Mouse (Mus musculus) G1E (cell line): ENCODE measurements around the gene Gli1. TPM values are rescaled to one million over a fixed set of nuclear protein-coding genes. Genes with fewer than 3 reads are reported as not detected.
A peak's percentile ranks its signal among the peaks of the same experiment; 100 is the strongest.
"Not testable (repeated sequence)": the region's sequence is repeated elsewhere in the genome, so short reads cannot be mapped to it uniquely, and the experiment has no call there.

Source experiments
- ATAC-seq: 2 replicates; pipeline ENCODE4 v1.8.0; 2016; ENCODE audit warnings: mild to moderate bottlenecking; ENCODE audit not compliant: insufficient number of reproducible peaks, poor library complexity, low FRiP score, severe bottlenecking; ENCODE audit errors: extremely low read depth
- DNase-seq: peaks from one replicate; pipeline ENCODE4 v3.0.0; 2012; ENCODE audit warnings: low spot score
- H3K27me3 ChIP-seq: 2 replicates; pipeline ENCODE4 v1.6.1; 2012; ENCODE audit warnings: mild to moderate bottlenecking, low read length, inconsistent platforms; ENCODE audit not compliant: insufficient read depth
- H3K36me3 ChIP-seq: replicated peaks from 2 replicates; pipeline ENCODE3; 2012; ENCODE audit warnings: mild to moderate bottlenecking, inconsistent platforms
- H3K4me1 ChIP-seq: 2 replicates; pipeline ENCODE4 v1.6.1; 2012; ENCODE audit warnings: low read depth, low read length, inconsistent platforms, mixed read lengths; ENCODE audit not compliant: insufficient read depth
- H3K4me3 ChIP-seq: 2 replicates; pipeline ENCODE4 v1.5.1; 2012; ENCODE audit warnings: low read depth, mild to moderate bottlenecking, inconsistent platforms, low read length, moderate library complexity, mixed read lengths
- H3K9me3 ChIP-seq: replicated peaks from 2 replicates; pipeline ENCODE4 v1.6.1; 2012; ENCODE audit warnings: inconsistent platforms
- CTCF ChIP-seq: IDR thresholded peaks from 2 replicates; pipeline ENCODE4 v1.5.1; 2012; ENCODE audit warnings: low read depth, low read length, inconsistent platforms, mixed read lengths
- GATA1 ChIP-seq: IDR thresholded peaks from 2 replicates; pipeline ENCODE4 v1.6.1; 2012; ENCODE audit warnings: borderline replicate concordance, low read length, inconsistent platforms, mixed read lengths
- GATA2 ChIP-seq: IDR thresholded peaks from 2 replicates; pipeline ENCODE4 v1.6.1; 2012; ENCODE audit warnings: low read depth, low read length, inconsistent platforms, borderline replicate concordance
- POLR2AphosphoS5 ChIP-seq: IDR thresholded peaks from 2 replicates; pipeline ENCODE4 v1.6.1; 2012; ENCODE audit warnings: low read depth, low read length, inconsistent platforms; ENCODE audit not compliant: insufficient replicate concordance
- TAL1 ChIP-seq: conservative IDR thresholded peaks from 2 replicates; pipeline ENCODE4 v1.6.1; 2012; ENCODE audit warnings: low read depth, low read length, inconsistent platforms, mixed read lengths
- polyA plus RNA-seq: library from polyadenylated mRNA; stranded (reverse); fragments of >175 nt; gene quantifications from 2 replicates; pipeline ENCODE4 v1.2.3, GENCODE M21; 2012
- total RNA-seq, 2 experiments: library from RNA; stranded (forward) in 1 of 2; stranded (reverse) in 1 of 2; fragments of 200-1000 nt in 1 of 2; fragments of >200 nt in 1 of 2; fragmentation: Nextera tagmentation in 1 of 2; gene quantifications; 2 replicates each; pipeline ENCODE4 v1.2.3; 2014 to 2017

Gene Gli1
- total and polyA plus RNA-seq, 3 experiments: 0.11 to 0.23 (median 0.18) TPM

- Histone ChIP-seq H3K36me3 (peaks cover 17% of the 10 kb centered on the region), H3K4me1 (peaks cover 75% of the 10 kb centered on the region), H3K27me3 (no peaks in the 10 kb centered on the region), H3K9me3 (peaks cover 4% of the 10 kb centered on the region; the same call in 1 of the 2 replicates), H3K4me3 (no peak overlapping the region)
- no peak for DNase-seq
- ATAC-seq: peak; percentile 93
- no peak for TF ChIP-seq POLR2AphosphoS5
- TF ChIP-seq GATA1: no peak
- 0 out of 2 replicates have a peak, but pooled peaks have one; percentile 26 for TF ChIP-seq GATA2
- TF ChIP-seq TAL1: peak; percentile 30; the same call in 1 of the 2 replicates
These were observed 24.5 kb downstream of the Gli1 start for GRCm38 (mm10) chr10:127317277-127317676.

GRCm38 (mm10) chr10:127314950-127315349, 26.8 kb downstream of the Gli1 start:
- not testable (repeated sequence) for H3K27me3 ChIP-seq, ATAC-seq, H3K4me3 ChIP-seq, H3K9me3 ChIP-seq, DNase-seq
- H3K36me3 ChIP-seq: peaks cover 12% of the 10 kb centered on the region
- H3K4me1 ChIP-seq: peaks cover 67% of the 10 kb centered on the region

GRCm38 (mm10) chr10:127313516-127313915, 28.3 kb downstream of the Gli1 start:
- H3K4me1 ChIP-seq: peaks cover 69% of the 10 kb centered on the region
- DNase-seq: not testable (repeated sequence)

GRCm38 (mm10) chr10:127312858-127313257, 28.9 kb downstream of the Gli1 start:
- H3K4me3 ChIP-seq: no peak overlapping the region

More at GRCm38 (mm10) chr10:127313516-127313915, 28.3 kb downstream of the Gli1 start:
- H3K27me3 ChIP-seq, ATAC-seq, H3K4me3 ChIP-seq, H3K9me3 ChIP-seq: not testable (repeated sequence)
- H3K36me3 ChIP-seq: peaks cover 26% of the 10 kb centered on the region

GRCm38 (mm10) chr10:127312356-127312676, 29.5 kb downstream of the Gli1 start:
- Histone ChIP-seq H3K36me3 (peaks cover 38% of the 10 kb centered on the region), H3K4me3 (peak overlapping the region; percentile 91), H3K9me3 (peaks cover 4% of the 10 kb centered on the region; the same call in 1 of the 2 replicates), H3K27me3 (no peaks in the 10 kb centered on the region), H3K4me1 (peaks cover 62% of the 10 kb centered on the region)
- ATAC-seq: no peak; the same call in 1 of the 2 replicates
- TF ChIP-seq CTCF (peak; percentile 94), TAL1 (no peak), GATA1 (no peak), GATA2 (no peak), POLR2AphosphoS5 (no peak)
- no peak for DNase-seq

More at GRCm38 (mm10) chr10:127312858-127313257, 28.9 kb downstream of the Gli1 start:
- H3K36me3 ChIP-seq: peaks cover 32% of the 10 kb centered on the region
- DNase-seq (no peak), ATAC-seq (no peak)
- H3K9me3 ChIP-seq: peaks cover 4% of the 10 kb centered on the region; the same call in 1 of the 2 replicates
- TF ChIP-seq GATA1: no peak
- no peak for TF ChIP-seq GATA2
- TF ChIP-seq TAL1: no peak
- no peak for TF ChIP-seq POLR2AphosphoS5
- TF ChIP-seq CTCF: no peak
- H3K27me3 ChIP-seq: no peaks in the 10 kb centered on the region
- H3K4me1 ChIP-seq: peaks cover 68% of the 10 kb centered on the region

GRCm38 (mm10) chr10:127311476-127312355, 30.1 kb downstream of the Gli1 start, which contains the start of gene Mars:
Gene Mars, minus strand, starts transcription at chr10:127311786.
- H3K36me3 ChIP-seq: peaks cover 44% of the 10 kb centered on the region

More at GRCm38 (mm10) chr10:127311476-127312355, 30.1 kb downstream of the Gli1 start, which contains the start of gene Mars:
- peaks cover 57% of the 10 kb centered on the region for H3K4me1 ChIP-seq
- H3K9me3 ChIP-seq: peaks cover 4% of the 10 kb centered on the region; the same call in 1 of the 2 replicates
- peak within 1 kb of the TSS; percentile 91 for H3K4me3 ChIP-seq
- ATAC-seq (peak; percentile 93), DNase-seq (peak; percentile 86)
- TF ChIP-seq GATA2: no peak
- no peaks in the 10 kb centered on the region for H3K27me3 ChIP-seq
